In genomic region chr3:20366558-20367522, GRCm38 (mm10) we compare ENCODE assay signal across 8 mouse cellular contexts. TPM values are rescaled to one million over a fixed set of nuclear protein-coding genes. Genes with fewer than 3 reads are reported as not detected.
DNase-seq lines count a peak whose midpoint lies in the region; ATAC-seq lines count a peak whose summit lies in the region.

Gene Agtr1b (minus strand): TSS chr3:20367177.

- H3K27me3 ChIP-seq in hindbrain, embryonic 10.5 days (ENCODE audit: insufficient read depth, poor library complexity, severe bottlenecking): no peaks in the 10 kb centered on the region
- no peaks in the 10 kb centered on the region for H3K27me3 ChIP-seq in midbrain, embryonic 10.5 days (ENCODE audit: low read depth, poor library complexity, severe bottlenecking)

- no peaks in the 10 kb centered on the region for H3K36me3 ChIP-seq in hindbrain, embryonic 10.5 days
- H3K36me3 ChIP-seq in midbrain, embryonic 10.5 days: no peaks in the 10 kb centered on the region

- no peak for ATAC-seq in erythroblast, adult 5-6 weeks (replicated peaks; ENCODE audit: low FRiP score, poor library complexity, severe bottlenecking)

- DNase-seq in gastrocnemius, postnatal 10 days: peak; percentile 14
- DNase-seq in gastrocnemius, adult 8-10 months (ENCODE audit: low spot score in 2 of 2): no peak
- DNase-seq in urinary bladder, postnatal 14 days (ENCODE audit: low spot score): peak; percentile 4
- DNase-seq in urinary bladder, adult 18-20 months (ENCODE audit: low spot score in 2 of 2): no peak
- DNase-seq in hindbrain, embryonic 10.5 days (ENCODE audit: low spot score): peak; percentile 44
- peak; percentile 38 for DNase-seq in midbrain, embryonic 10.5 days (ENCODE audit: low spot score)
- DNase-seq in testis, postnatal 14 days (ENCODE audit: low spot score): peak; percentile 3

- no peaks in the 10 kb centered on the region for H3K9me3 ChIP-seq in hindbrain, embryonic 10.5 days
- no peaks in the 10 kb centered on the region for H3K9me3 ChIP-seq in midbrain, embryonic 10.5 days (replicated peaks)

- WGBS in hindbrain, embryonic 10.5 days: 9% methylated on average over 19 of the region's 19 CpGs
- 11% methylated on average over 19 of the region's 19 CpGs for WGBS in midbrain, embryonic 10.5 days

- peak within 1 kb of the TSS; percentile 42 for H3K4me3 ChIP-seq in hindbrain, embryonic 10.5 days
- H3K4me3 ChIP-seq in midbrain, embryonic 10.5 days: peak within 1 kb of the TSS; percentile 49

- peaks cover 10% of the 10 kb centered on the region; the same call in 1 of the 2 replicates for H3K4me1 ChIP-seq in hindbrain, embryonic 10.5 days (replicated peaks)
- peaks cover 17% of the 10 kb centered on the region for H3K4me1 ChIP-seq in midbrain, embryonic 10.5 days

- peak within 1 kb of the TSS; percentile 66; the same call in 1 of the 2 replicates for H3K27ac ChIP-seq in hindbrain, embryonic 10.5 days
- peak within 1 kb of the TSS; percentile 49; the same call in 1 of the 2 replicates for H3K27ac ChIP-seq in midbrain, embryonic 10.5 days (replicated peaks)

RNA-seq across cellular contexts. Expression of gene Agtr1b, which starts in this region (rescaled TPM):
- under 1 TPM; 0.16 to 0.42 TPM for total RNA-seq in gastrocnemius, postnatal 10 days (2021)
- under 1 TPM in 1 of 4 experiments, not detected in 3; 0.13 TPM for total RNA-seq in gastrocnemius, adult 8-10 months (2022)
- not detected in 2 replicates for polyA plus RNA-seq in hindbrain, embryonic 10.5 days (2016; fragmentation: Nextera tagmentation; extraction: Ambion mirVana)
- polyA plus RNA-seq in midbrain, embryonic 10.5 days (2016; fragmentation: Nextera tagmentation; extraction: Ambion mirVana): 0.19 TPM in 1 of 2 replicates, not detected in the other
- total RNA-seq in erythroblast, adult 5-6 weeks (2015; ENCODE audit: low replicate concordance): not detected in 2 replicates
- total RNA-seq in erythroblast, adult 5-6 weeks (2017; ENCODE audit: low replicate concordance): not detected in 2 replicates

Comparison
In these comparisons a context has a peak if more than half of its experiments do, and no peak if none do; other contexts are left out.
1. DNase-seq: peak in urinary bladder, postnatal 14 days (single experiment) and testis, postnatal 14 days (single experiment); none in gastrocnemius, adult 8-10 months (0 of 2) and urinary bladder, adult 18-20 months (0 of 2).
2. Peak in DNase-seq in gastrocnemius, postnatal 10 days; RNA of the gene not detected or under 1 TPM.
3. Peak in DNase-seq, H3K4me3 ChIP-seq and H3K27ac ChIP-seq in hindbrain, embryonic 10.5 days; RNA of the gene not detected or under 1 TPM.
4. Peak in DNase-seq, H3K4me3 ChIP-seq and H3K27ac ChIP-seq in midbrain, embryonic 10.5 days; RNA of the gene not detected or under 1 TPM.